Mouse (Mus musculus) thymus, postnatal 4 days (tissue): ENCODE data around the gene Rrp12.
"Not testable (repeated sequence)": the region's sequence is repeated elsewhere in the genome, so short reads cannot be mapped to it uniquely, and the experiment has no call there.

Experiments used
- DNase-seq: peaks from one replicate; pipeline ENCODE4 v3.0.0; 2021

Gene Rrp12

GRCm38 (mm10) chr19:41895460-41896318 is at the start of gene Rrp12:
TSS of gene Rrp12 (minus strand) at chr19:41896173.
- peak; percentile 73 for DNase-seq

GRCm38 (mm10) chr19:41943841-41944240 is 47.9 kb upstream of the Rrp12 start:
- DNase-seq: no peak

- no peak for DNase-seq
Observed at GRCm38 (mm10) chr19:41938539-41938938, 42.6 kb upstream of the Rrp12 start.

- no peak for DNase-seq
Observed at GRCm38 (mm10) chr19:41935921-41936320, 39.9 kb upstream of the Rrp12 start.

- no peak for DNase-seq
Observed at GRCm38 (mm10) chr19:41934124-41934523, 38.2 kb upstream of the Rrp12 start.

GRCm38 (mm10) chr19:41933179-41934086 is 37.5 kb upstream of the Rrp12 start, which contains the start of the genes Exosc1 and Zdhhc16:
TSS of gene Exosc1 (minus strand) at chr19:41933423.
TSS of gene Zdhhc16 (plus strand) at chr19:41933480.
- peak; percentile 97 for DNase-seq

GRCm38 (mm10) chr19:41932686-41933085 is 36.7 kb upstream of the Rrp12 start:
- DNase-seq: no peak

GRCm38 (mm10) chr19:41920412-41921067 is 24.6 kb upstream of the Rrp12 start:
- no peak for DNase-seq

GRCm38 (mm10) chr19:41919471-41919870 is 23.5 kb upstream of the Rrp12 start:
- no peak for DNase-seq

GRCm38 (mm10) chr19:41916853-41917252 is 20.9 kb upstream of the Rrp12 start:
- no peak for DNase-seq

GRCm38 (mm10) chr19:41915294-41915693 is 19.3 kb upstream of the Rrp12 start:
- no peak for DNase-seq

GRCm38 (mm10) chr19:41914592-41914882 is 18.6 kb upstream of the Rrp12 start:
- DNase-seq: not testable (repeated sequence)

GRCm38 (mm10) chr19:41913774-41914591 is 18.0 kb upstream of the Rrp12 start:
- no peak for DNase-seq

- peak; percentile 59 for DNase-seq
Observed at GRCm38 (mm10) chr19:41912121-41913080, 16.4 kb upstream of the Rrp12 start.

GRCm38 (mm10) chr19:41911178-41912073 is 15.5 kb upstream of the Rrp12 start, which contains the start of gene Pgam1:
TSS of gene Pgam1 (plus strand) at chr19:41911923.
- DNase-seq: peak; percentile 99

- no peak for DNase-seq
Observed at GRCm38 (mm10) chr19:41910396-41910795, 14.4 kb upstream of the Rrp12 start.

GRCm38 (mm10) chr19:41908736-41909135 is 12.8 kb upstream of the Rrp12 start:
- no peak for DNase-seq

- DNase-seq: no peak
Observed at GRCm38 (mm10) chr19:41907079-41907760, 11.2 kb upstream of the Rrp12 start.
